Mouse (Mus musculus) skeletal muscle tissue, adult 2 months (tissue): ENCODE measurements around the gene Sowahb.

Experiments used
- DNase-seq: peaks from one replicate; pipeline ENCODE4 v3.0.0-alpha.2; 2012; ENCODE audit warnings: low read depth, low spot score

The Sowahb gene

DNA sequence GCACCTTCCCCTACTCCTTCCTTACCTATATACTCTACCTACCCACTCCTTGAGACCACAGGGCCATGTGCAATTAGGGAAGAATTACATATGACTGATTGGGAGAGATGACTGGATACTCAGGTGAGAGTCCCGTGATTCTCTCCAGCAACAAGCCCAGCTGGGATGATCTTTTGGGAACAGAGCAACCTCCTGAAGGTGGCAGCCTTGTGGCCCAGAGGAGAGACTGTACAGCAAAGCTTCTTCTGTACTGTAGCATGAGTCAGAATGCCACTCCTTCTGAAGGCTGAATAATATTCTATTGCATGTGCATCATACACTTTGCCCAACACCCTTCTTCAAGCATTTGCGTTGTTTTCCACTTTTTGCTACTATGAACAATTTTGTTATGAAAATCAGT is 42.2 kb downstream of the Sowahb start:
- DNase-seq: no peak

DNA sequence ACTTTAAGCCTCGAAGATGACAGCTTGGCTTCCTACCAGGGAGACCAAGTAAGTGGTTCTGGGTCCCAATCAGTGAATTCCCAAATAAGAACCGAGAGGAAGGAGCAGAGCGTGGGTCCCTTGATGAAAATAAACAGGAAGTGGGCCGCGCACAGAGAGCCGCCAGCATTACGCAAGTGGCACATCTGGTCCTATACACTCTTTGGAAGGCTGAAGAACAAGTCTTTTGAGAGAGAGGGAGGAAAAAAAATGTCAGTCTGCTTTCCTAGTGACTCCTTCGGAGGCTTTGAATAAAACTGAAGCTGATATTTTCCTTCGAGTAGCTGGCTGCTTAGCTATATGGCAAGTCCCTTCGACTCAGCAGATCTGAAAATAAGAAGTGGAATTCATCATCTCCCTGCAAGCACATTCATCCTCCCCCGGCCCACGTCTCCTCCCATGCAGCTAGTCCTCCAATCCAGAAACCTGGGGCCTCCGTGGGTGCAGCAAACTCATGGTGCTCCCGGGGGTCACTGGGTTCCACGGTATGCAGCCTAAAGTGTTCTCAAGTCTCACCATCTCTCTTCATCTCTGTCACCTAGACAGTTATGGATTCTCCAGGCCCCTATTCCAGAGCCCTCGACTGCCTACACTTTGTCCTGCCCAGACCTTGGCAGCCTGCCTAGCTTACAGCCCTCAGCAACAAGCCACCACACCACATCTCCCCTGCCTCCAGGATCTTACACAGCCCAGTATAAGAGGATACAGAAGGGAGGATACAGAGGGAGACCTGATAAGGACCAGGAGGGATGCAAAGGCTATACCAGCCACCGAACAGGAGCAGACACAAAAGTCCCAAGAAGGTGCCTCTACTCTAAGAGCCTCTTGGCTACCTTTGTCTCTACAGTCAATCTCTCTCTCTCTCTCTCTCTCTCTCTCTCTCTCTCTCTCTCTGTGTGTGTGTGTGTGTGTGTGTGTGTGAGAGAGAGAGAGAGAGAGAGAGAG is 43.8 kb downstream of the Sowahb start:
- peak; percentile 45 for DNase-seq

DNA sequence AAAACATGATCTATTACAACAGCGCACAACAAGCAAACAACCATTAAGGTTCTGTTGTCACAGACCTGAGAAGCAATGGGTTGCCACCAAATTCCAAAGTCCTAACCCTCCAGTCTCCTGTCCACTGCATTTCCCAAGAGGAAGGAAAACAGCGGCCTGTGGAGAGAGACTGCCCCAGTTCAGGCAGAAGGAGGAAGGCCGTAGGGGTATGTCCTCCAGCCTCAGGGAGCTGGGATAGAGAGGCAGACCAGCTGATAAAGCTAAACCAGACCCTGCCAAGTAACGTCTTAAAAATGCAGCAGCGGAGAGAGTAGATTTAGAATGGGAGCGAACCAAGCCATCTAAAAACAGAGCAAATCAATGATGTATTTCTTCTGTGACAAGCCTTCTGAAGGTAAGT is 44.8 kb downstream of the Sowahb start:
- no peak for DNase-seq

DNA sequence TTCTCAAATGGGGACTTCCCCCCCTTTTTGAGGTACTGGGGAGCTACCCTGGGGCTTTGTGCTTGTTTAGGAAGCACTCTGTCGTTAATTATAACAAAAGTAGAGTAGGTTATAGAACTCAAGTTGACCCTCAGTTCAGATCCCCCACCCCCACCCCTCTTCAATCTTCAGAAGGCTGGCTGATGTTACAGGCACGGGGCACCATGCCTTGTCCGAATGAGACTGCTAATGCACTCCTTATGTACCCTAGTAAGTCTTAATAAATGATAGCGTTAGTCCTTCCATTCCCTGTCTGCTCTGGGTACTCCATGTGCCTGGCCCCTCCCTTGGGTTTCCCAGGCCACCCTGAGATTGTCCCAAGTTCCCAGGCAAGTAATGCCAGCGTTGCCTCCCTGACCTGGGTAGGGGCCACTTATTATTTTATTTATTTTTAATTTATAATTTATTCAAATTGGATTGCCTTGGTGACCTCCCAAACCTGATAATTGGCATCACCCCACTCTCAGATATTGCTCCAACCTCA is 46.3 kb downstream of the Sowahb start:
- no peak for DNase-seq

DNA sequence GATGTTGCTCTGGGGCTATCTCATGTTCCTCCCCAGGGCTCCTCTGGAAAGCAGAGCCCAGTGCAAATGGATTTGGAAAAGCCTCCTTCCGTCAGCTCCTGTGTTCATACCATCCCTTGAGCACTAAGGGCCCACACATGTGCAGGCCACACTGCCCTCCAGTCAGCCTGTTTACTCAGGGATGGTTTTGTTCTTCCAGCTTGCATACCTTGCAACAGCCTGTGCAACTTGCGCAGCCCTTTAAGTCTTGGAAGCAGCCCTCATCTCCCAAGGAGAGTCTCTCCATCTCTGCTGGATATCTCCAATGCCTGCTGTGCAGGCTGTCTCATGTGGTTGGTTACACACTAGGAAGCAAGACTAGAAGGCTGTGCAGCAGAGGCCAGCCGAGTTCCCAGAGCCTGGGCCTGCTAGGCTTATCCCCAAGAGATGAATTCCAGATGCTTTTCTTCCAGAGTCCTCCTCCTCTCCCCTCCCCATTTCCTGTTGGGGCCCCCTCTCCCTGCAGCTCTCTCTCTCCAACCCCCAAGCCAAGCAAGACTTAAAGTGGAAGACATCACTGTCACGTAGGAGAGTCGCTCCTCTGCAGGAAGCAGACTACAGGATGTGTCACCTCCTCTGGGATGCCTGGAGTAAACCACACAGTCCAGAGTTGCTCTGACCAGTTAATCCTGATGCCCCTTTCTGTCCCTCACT is 47.2 kb downstream of the Sowahb start:
- DNase-seq: peak; percentile 57

DNA sequence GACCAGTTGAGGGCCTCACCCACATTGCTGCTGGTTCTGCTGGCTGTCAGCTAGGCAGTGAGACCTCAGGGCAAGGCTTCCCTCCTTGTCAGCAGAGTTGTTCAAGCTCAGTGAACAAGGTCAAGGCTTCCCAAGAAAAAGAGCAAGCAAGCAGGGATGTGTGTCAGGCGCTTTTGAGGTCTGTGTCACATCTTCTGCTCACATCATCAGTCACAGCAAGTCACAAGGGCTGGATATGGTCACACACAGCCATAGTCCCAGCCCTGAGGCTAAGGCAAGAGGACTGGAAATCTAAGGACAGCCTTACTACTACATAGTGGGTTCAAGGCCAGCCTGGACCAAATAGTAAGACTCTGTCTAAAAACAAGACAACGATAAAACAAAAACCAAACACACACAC is 50.0 kb downstream of the Sowahb start:
- DNase-seq: no peak

DNA sequence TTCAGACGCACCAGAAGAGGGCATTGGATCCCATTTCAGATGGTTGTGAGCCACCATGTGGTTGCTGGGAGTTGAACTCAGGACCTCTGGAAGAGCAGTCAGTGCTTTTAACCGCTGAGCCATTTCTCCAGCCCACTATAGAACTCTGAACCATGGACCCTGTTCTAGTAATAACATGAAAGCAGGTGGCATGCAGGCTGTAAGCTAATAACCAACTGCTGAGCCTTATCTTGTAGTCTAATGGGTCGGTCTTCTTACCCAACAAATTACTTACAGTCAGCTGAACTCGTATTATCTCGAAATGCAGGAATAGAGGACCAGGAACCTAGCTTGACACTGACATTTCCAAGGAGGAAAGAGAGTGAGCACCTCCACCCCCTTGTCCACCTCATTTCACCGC is 50.5 kb downstream of the Sowahb start:
- no peak for DNase-seq

DNA sequence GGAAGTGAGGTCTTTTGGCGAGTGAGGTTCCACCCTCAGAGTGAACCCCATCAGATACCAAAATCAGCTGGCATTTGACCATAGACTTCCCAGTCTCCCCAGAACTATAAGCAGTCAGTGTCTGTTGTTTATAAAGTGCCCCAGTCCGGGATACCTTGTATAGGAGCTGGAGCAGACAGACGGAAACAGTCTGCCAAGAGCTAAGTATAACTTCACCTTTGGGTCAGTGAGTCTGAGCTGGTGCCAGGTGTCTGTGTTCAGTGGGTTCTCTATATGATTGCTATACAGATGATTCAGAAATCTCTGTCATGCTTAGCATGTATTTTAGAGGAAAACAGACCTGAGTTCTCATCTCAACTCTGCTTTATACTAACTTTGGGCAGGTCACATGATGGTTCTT is 52.7 kb downstream of the Sowahb start:
- DNase-seq: no peak
